Mouse (Mus musculus): ENCODE data around the gene Prdm11. TPM values are rescaled to one million over a fixed set of nuclear protein-coding genes. Genes with fewer than 3 reads are reported as not detected.

Gene Prdm11
- polyA plus RNA-seq, 1 experiment from 2014 or later = 1.5 TPM

DNA sequence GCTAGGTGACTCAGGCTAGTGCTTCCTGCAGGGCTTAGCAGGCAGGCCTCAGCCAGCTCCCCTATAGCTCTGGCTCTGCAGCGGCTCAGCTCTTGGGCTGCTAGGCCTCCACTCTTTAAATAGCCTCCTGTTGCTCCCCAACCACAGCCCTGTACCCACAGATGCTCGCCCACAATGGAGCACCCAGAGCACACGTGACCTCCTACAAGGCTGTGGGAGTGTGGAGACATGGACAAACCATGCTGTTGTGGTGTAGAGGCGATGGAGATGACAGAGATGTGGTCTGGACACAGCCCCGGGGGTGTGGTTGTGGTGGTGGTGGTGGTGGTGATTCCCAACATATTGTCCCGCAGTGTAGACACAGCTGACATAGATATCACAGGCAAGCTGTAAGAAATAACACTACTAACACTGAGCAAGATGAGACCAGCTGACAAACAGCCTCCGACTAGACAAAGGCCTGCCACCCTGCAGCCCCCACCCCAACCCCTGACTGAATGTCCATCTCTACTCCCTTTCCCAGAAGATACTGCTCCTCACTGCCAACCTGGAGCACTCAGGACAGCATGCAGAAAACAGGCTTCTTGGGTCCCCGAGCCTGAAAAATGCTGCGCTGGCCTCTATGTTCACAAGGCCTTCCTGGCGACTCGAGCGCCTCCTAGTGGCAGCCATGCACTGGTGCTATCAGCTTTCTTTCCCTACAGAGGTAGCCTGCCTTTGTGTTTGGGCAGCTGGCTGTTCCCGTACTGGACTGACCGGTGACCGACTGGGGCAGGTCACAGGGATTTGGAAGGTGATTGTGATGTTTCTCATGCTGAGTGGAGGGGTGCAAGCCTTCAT, 30.0 kb upstream of the Prdm11 start:
- H3K36me3 ChIP-seq = no peaks in the 10 kb centered on the region
- H3K27ac ChIP-seq (replicated peaks) = peak overlapping the region; percentile 65
- H3K27me3 ChIP-seq (ENCODE audit: low read depth, poor library complexity, severe bottlenecking) = 0 out of 2 replicates have a peak, but pooled peaks cover 5% of the 10 kb centered on the region
- peaks cover 22% of the 10 kb centered on the region for H3K4me1 ChIP-seq
- 44% methylated on average over 15 of the region's 15 CpGs for WGBS
- H3K4me3 ChIP-seq = no peak overlapping the region
- no peaks in the 10 kb centered on the region for H3K9me3 ChIP-seq (replicated peaks)
- DNase-seq (ENCODE audit: low spot score) = peak; percentile 84

DNA sequence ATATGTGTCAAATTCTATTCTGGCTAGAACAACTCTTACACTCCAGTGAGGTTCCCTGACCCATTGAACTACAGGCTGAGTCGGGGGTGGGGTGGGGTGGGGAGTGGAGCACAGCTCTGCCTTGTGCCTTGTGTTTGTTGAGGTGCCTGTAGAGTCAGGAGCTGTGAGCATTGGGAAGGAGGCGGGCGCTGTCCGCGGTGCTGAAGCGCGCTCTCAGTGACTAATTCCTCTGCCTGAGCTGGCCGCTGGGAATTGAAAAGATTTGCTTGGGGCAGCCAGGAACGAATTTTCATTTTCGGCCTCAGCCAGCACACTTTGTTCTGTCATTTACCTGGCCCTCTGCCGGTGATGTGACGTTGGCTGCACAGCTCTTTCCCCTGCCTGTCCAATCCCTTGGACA, 25.7 kb upstream of the Prdm11 start:
- no peak overlapping the region for H3K4me3 ChIP-seq
- no peaks in the 10 kb centered on the region for H3K9me3 ChIP-seq (replicated peaks)
- H3K36me3 ChIP-seq = no peaks in the 10 kb centered on the region
- 0 out of 2 replicates have a peak, but pooled peaks cover 5% of the 10 kb centered on the region for H3K27me3 ChIP-seq (ENCODE audit: low read depth, poor library complexity, severe bottlenecking)
- peaks cover 25% of the 10 kb centered on the region for H3K4me1 ChIP-seq
- peak; percentile 83 for DNase-seq (ENCODE audit: low spot score)
- 8% methylated on average over 12 of the region's 12 CpGs for WGBS
- H3K27ac ChIP-seq (replicated peaks) = no peak overlapping the region

DNA sequence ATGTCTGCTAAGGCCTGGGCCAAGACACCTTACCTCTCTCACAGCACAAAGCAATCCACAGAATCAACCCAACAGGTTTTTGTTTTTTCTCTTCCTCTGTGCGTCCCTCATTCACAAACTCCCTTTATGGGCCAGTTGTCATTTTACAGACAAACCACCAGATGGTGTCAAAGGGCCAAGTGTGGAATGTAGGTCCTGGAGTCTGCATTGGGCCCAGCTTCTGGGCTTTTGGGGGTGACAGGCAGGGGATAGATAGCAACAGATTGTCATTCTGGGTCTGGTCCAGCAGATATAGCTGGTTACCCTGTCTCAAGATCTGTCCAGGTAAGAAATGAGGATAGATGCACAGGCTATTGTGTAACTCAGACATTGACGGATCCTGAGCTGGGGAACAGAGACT, 23.0 kb upstream of the Prdm11 start:
- Histone ChIP-seq H3K4me3 (no peak overlapping the region), H3K4me1 (peaks cover 14% of the 10 kb centered on the region), H3K9me3 (replicated peaks) (no peaks in the 10 kb centered on the region), H3K27ac (replicated peaks) (0 out of 2 replicates have a peak overlapping the region, but pooled peaks have one; percentile 18), H3K36me3 (no peaks in the 10 kb centered on the region), H3K27me3 (ENCODE audit: low read depth, poor library complexity, severe bottlenecking) (no peaks in the 10 kb centered on the region)
- DNase-seq (ENCODE audit: low spot score) = peak; percentile 42
- WGBS = 35% methylated on average over 2 of the region's 2 CpGs

DNA sequence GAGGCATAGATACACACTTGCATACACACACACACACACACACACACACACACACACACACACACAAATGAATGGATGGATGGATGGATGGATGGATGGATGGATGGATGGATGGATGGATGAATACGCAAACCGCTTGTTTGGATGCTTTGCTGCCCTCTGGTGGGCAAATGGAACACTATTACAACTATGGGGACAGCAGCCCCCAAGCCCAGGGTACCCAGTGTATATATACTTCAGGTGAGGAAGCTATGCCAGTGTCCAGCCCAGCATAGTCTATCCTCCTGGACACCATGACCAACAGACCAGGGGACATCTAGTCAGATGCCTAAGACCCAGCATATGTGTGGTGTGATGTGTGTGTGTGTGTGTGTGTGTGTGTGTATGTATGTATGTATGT, 17.4 kb upstream of the Prdm11 start:
- Histone ChIP-seq H3K36me3 (no peaks in the 10 kb centered on the region), H3K4me1 (no peaks in the 10 kb centered on the region), H3K27ac (replicated peaks) (no peak overlapping the region), H3K4me3 (no peak overlapping the region), H3K9me3 (replicated peaks) (no peaks in the 10 kb centered on the region), H3K27me3 (ENCODE audit: low read depth, poor library complexity, severe bottlenecking) (no peaks in the 10 kb centered on the region)
- peak; percentile 52 for DNase-seq (ENCODE audit: low spot score)
- 16% methylated on average over 2 of the region's 2 CpGs for WGBS

DNA sequence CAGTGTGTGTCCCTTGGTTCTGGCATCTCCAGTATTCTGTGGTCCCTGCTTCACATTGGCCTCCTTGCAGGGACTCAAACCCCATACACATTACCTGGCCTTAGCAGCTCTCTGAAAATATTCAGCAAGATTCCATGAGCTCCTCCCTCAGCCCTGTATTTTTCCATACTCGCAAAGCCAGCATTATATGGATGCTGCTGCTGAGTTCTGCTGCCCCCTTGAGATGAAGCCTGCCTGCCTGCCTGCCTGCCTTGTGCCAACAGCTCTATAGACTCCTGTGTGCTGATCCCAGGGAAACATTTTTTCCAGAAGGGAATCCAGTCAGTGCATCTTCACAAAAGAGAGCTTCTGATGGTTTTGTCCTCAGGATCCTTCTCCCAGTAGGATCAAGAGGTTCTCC, 5.9 kb upstream of the Prdm11 start:
- Histone ChIP-seq H3K27ac (replicated peaks) (no peak overlapping the region), H3K36me3 (no peaks in the 10 kb centered on the region), H3K9me3 (replicated peaks) (no peaks in the 10 kb centered on the region), H3K27me3 (ENCODE audit: low read depth, poor library complexity, severe bottlenecking) (peaks cover 19% of the 10 kb centered on the region), H3K4me1 (peaks cover 8% of the 10 kb centered on the region), H3K4me3 (no peak overlapping the region)
- 33% methylated on average over 1 of the region's 1 CpGs for WGBS
- DNase-seq (ENCODE audit: low spot score) = no peak

DNA sequence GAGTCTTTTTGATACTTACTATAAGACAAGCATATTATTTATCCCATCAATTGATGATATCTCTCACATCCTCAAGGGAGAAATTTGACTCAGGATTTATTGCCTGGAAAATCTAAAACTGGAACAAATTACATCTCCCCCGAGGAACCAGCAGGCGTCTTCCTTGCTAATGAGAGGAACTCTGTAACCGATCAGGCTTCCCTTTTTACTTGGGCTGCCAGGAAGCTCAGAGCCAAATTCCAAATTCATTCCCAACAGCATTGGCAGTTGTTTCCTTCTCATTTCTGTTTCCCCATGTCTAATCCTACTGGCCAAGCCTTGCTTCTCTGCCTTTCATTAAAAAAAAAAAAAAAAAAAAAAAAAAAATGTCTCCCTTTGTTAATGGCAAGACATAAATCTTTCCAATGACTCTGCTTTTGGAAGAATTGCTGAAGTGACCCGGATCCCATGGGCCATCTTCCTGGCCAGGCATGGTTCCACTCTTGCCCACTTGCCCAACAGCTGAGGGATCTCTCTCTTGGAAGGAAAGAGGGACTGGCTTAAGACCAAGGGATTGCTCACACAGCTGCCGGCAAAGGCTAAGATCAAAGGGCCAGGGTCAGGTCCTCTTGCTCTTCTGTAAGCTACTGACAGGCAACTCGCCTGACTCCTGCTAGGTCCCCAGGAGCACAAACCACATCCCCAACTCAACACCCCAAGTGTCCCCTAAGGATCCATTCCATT, 2.8 kb upstream of the Prdm11 start:
- no peak for DNase-seq (ENCODE audit: low spot score)
- Histone ChIP-seq H3K4me1 (peaks cover 31% of the 10 kb centered on the region), H3K9me3 (replicated peaks) (no peaks in the 10 kb centered on the region), H3K4me3 (no peak overlapping the region), H3K36me3 (no peaks in the 10 kb centered on the region), H3K27ac (replicated peaks) (no peak overlapping the region), H3K27me3 (ENCODE audit: low read depth, poor library complexity, severe bottlenecking) (peaks cover 24% of the 10 kb centered on the region)
- WGBS = 65% methylated on average over 6 of the region's 6 CpGs

DNA sequence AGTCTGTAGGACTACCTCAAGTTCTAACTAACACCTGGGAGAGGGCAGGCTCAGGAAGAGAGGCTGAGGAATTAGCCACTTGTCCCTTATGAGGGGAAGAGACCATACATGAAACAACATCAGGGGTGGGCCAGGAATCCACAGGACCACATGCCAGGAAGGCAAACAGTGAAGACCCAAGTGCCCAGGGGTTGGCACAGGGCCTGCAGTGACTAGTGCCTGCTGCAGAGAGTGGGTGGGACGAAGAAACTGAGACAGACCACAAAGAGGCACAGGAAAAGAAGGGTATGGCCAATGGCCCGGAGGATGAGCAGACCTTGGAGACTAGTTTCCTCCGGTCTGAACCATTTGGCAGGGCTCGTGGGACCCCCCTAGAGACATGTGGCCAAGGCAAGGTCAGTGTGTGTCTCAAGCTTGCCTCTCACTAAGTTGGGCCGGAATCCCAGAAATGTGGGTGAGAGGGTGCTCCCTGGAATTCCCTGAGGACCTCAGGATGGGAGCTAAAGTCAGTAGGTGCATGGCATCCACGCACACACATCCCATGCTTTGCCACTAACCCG, 1.6 kb upstream of the Prdm11 start:
- Histone ChIP-seq H3K27ac (replicated peaks) (no peak overlapping the region), H3K27me3 (ENCODE audit: low read depth, poor library complexity, severe bottlenecking) (peaks cover 29% of the 10 kb centered on the region), H3K4me1 (peaks cover 36% of the 10 kb centered on the region), H3K36me3 (no peaks in the 10 kb centered on the region), H3K9me3 (replicated peaks) (no peaks in the 10 kb centered on the region), H3K4me3 (no peak overlapping the region)
- 87% methylated on average over 7 of the region's 7 CpGs for WGBS
- no peak for DNase-seq (ENCODE audit: low spot score)

DNA sequence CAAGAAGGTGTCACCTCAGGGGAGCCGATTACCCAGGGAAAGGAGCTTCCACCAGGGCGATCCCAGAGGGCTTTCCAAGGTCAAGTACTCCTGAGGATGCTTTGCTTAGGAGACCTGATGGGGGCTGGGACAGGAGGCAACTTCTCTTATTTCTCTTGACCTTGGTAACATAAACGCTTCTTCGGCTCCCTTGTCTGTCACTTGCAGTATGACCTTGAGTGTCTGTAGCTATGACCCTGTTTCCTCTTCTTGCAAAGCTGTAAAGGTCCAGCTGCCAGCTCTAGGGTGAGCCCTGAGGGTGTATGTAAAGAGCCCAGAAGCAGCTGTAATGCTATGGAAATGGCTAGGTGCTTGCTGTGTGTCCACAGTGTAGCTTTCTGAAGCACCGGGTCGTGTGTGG, 1.1 kb upstream of the Prdm11 start:
- Histone ChIP-seq H3K4me3 (peak overlapping the region; percentile 83), H3K4me1 (peaks cover 40% of the 10 kb centered on the region), H3K9me3 (replicated peaks) (no peaks in the 10 kb centered on the region), H3K27ac (replicated peaks) (no peak overlapping the region), H3K27me3 (ENCODE audit: low read depth, poor library complexity, severe bottlenecking) (peaks cover 29% of the 10 kb centered on the region), H3K36me3 (no peaks in the 10 kb centered on the region)
- 90% methylated on average over 6 of the region's 6 CpGs for WGBS
- no peak for DNase-seq (ENCODE audit: low spot score)

DNA sequence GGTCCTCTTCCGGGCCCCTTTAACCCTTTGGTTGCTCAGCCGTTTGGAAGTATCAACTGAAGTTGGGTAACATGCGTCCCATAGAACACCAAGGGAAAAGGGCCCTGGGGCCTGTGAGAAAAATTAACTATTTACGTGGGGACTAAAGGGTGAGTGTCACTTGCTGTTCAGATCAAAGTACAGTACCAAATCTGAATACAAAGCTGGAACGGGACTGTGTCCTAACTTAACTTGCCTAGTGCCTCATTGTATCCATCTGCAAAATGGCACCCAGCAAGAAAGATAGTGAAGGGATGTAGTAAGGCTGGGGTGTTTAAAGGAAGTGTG, 505 bp upstream of the Prdm11 start:
- peak overlapping the region; percentile 83 for H3K4me3 ChIP-seq
- DNase-seq (ENCODE audit: low spot score) = no peak
- peak overlapping the region; percentile 97 for H3K27ac ChIP-seq (replicated peaks)
- peaks cover 46% of the 10 kb centered on the region for H3K4me1 ChIP-seq
- 26% methylated on average over 5 of the region's 5 CpGs for WGBS
- no peaks in the 10 kb centered on the region for H3K36me3 ChIP-seq
- H3K27me3 ChIP-seq (ENCODE audit: low read depth, poor library complexity, severe bottlenecking) = peaks cover 29% of the 10 kb centered on the region
- no peaks in the 10 kb centered on the region for H3K9me3 ChIP-seq (replicated peaks)

DNA sequence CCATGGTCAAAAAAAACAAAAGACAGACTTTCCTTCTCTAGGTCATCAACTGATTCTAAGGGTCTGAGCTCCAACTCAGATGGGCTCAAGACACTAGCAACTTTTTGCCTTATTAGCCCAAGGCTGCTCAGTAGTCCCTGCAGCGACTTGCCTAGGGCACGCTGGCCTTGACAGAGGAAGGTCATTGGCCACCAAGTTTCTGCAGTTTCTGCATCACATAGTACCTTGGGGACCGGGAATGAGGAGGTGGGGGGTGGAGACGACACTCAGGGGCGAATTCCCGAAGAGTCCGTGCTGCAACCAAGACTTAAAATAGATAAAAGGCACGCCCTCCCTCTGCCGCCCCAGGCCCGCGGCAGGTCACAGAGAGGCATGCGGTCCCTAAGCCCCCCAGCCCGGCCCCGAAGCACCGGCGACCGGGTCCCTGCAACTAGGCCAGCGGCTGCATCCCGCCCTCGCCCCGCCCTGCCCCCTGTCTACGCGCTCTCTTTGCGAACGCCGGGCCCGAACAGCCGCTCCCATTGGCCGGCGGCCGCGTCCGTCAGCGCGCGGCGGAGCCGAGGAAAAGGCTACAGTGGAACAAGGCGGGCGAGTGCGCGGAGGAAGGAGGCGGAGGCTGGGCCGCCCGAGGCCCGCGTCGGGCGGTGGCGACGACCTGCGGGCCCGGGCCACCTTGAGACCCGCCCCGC, 694 bp downstream of the Prdm11 start:
- DNase-seq (ENCODE audit: low spot score) = peak; percentile 94
- H3K4me3 ChIP-seq = peak overlapping the region; percentile 83
- no peaks in the 10 kb centered on the region for H3K36me3 ChIP-seq
- peaks cover 52% of the 10 kb centered on the region for H3K4me1 ChIP-seq
- peaks cover 29% of the 10 kb centered on the region for H3K27me3 ChIP-seq (ENCODE audit: low read depth, poor library complexity, severe bottlenecking)
- no peaks in the 10 kb centered on the region for H3K9me3 ChIP-seq (replicated peaks)
- peak overlapping the region; percentile 97 for H3K27ac ChIP-seq (replicated peaks)
- under 1% methylated on average over 54 of the region's 55 CpGs for WGBS

DNA sequence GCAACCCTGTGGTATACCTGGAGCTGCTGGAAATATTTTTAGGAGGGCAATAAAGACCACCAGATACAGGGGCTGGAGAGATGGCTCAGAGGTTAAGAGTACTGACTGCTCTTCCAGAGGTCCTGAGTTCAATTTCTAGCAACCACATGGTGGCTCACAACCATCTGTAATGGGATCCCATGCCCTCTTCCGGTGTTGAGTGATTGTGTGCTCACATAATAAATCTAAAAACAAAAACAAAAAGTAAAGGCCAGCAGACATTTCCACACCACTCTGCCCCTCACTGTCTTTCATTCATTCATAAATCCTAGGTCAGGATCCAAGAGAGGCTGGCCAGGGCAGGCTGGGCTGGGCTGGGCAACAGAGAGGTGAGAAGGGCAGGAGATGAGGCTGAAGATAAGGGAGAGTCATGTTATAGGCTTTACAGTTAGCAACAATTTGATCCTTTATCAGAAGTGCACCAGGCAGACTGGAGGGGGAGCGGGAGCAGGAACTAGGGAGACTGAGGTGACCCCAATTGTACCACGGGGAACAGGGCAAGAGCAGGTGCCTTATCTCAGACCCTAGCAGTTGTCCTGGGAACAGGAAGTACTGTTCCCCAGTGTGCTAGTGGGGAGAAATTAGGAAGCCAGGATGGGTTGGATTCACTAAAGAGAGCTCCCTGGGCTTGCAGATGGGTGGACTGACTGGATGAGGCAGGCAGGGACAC, 2.4 kb downstream of the Prdm11 start:
- WGBS = 89% methylated on average over 3 of the region's 3 CpGs
- no peaks in the 10 kb centered on the region for H3K9me3 ChIP-seq (replicated peaks)
- peaks cover 49% of the 10 kb centered on the region for H3K4me1 ChIP-seq
- peaks cover 22% of the 10 kb centered on the region for H3K27me3 ChIP-seq (ENCODE audit: low read depth, poor library complexity, severe bottlenecking)
- DNase-seq (ENCODE audit: low spot score) = no peak
- no peak overlapping the region for H3K4me3 ChIP-seq
- H3K36me3 ChIP-seq = no peaks in the 10 kb centered on the region
- no peak overlapping the region for H3K27ac ChIP-seq (replicated peaks)

DNA sequence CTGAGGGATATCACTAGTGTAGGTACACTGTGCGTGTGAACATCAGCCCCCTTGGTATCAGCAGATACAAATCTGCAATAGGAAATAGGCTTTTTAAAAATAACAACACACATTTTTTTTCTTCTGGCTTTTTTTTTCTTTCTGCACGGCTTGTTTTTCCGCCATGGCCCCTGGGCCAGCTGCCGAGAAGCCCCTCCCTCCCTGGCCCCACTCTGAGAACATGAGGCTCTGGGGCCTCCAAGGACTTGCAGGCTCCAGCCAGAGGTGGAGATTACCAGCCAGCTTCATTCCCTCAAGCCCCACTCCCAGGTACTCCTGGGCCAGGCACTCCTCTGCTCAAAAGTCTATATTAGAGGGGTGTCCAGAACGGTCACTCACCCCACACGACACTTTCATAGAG, 4.5 kb downstream of the Prdm11 start:
- Histone ChIP-seq H3K27me3 (ENCODE audit: low read depth, poor library complexity, severe bottlenecking) (peaks cover 14% of the 10 kb centered on the region), H3K4me1 (peaks cover 45% of the 10 kb centered on the region), H3K36me3 (no peaks in the 10 kb centered on the region), H3K9me3 (replicated peaks) (no peaks in the 10 kb centered on the region), H3K27ac (replicated peaks) (no peak overlapping the region), H3K4me3 (no peak overlapping the region)
- WGBS = 73% methylated on average over 6 of the region's 6 CpGs
- DNase-seq (ENCODE audit: low spot score) = no peak
